Mouse (Mus musculus) layer of hippocampus, adult 9-10 months (tissue): ENCODE data around the gene Stx7.

Experiments
- DNase-seq: peaks from one replicate; pipeline ENCODE4 v3.0.0; 2022; ENCODE audit warnings: low spot score

Stx7 gene

DNA sequence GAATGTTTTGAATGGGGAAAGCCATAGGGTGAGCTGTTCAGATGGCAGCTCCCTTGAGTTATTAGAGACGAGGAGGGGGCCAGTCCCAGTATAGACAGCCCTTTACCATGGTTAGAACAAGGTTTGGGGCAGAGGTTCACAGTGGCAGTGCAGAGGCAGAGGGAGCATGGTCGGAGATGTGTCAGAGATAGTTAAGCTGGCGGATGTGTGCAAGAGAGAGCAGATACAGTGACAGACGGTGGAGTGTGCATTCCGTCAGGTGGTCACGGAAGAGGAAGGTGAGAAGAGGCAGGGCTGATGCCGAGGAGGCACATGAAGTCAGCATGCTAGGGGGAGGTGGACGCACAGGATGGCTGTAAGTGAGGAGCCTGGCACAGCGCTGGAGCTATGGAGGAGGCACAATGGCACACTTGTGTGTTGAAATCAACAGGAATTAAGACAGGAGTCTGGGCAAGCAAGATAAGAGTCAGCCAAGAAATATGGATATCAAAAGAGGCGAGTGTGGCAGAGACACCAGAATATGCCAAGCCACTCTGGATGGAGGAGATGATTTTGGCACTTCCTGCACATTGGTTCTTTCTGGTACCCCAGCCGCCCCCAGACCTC is 19.0 kb downstream of the Stx7 start:
- DNase-seq = no peak

DNA sequence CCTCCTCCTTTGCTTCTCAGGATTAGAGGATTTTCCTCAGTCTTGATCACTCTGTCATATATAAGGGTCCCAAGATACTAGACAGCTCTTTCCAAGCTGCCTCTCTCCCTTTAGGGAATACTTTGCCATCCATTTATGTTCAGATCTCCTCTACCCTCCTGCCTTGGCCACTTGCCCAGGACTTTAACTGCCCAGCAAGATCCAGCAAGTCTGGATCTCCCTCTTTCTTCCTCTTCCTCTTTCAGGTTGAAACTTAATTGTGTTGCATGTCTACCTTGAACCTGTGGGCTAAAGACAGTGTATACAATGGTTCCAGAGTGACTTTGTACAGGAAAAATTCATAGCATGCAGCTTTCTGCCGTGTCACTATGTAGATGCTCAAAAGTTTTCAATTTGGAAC is 19.8 kb downstream of the Stx7 start:
- DNase-seq = no peak

DNA sequence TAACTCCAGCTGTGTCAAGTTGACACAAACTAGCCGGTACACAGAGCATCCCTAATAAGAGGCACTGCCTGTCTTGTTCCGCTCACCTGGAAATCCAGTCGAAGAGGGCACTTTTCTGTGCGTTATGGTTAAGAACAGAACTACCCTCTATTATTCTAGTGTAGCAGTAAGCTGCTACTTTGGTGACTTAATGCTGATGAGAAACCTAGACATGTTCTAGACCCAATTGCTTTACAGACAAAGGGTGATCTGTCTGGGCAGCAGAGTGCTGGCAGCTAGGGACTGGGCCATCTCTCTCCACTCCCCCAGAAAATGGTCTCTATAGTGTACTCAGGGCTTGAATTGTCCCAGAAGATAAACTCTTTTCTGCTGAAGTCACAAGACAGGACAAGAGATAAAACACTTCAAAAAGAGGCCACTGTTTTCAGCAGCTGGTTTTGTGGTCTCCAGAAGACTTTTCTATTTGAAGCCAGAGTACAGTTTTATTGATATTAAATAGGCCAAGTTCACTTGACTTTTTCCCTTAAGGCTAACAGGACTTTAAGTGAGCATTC is 22.9 kb downstream of the Stx7 start:
- DNase-seq = no peak

DNA sequence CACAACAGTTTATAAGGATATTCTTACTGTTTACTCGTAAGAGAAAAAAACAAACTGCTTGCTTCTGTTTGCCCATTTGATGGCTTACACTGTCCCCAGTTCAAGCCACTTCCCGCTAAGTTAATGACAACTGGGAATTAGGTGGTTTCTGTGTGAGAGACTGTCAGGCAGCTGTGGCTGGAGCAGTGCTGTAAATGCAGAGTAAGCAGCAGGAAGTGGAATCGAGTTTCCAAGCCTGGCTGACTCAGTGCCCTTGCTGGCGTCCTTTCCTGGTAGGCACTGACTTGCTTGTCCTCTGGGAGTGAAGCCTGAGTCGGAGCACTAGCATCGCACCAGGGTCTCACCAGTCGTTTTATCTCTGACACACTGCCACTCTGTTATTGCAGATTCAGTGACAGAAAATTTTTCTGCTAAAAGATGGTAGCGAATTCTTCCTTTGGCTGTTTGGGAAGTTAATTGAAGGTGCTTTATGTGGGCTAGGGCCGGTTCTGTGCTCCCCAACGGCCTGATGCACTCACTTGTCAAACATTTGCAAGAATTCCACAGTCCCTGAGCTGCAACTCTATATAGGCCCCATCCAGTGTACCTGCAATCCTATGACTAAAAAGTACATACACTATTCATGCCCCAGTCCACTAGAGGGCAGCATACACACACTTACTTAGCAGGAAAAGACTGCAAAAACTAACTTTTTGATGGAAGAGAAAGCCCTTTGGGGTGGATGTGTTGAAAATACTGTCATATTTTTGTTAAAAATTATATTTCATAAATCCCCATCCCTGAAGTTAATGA is 24.3 kb downstream of the Stx7 start:
- peak; percentile 39 for DNase-seq

DNA sequence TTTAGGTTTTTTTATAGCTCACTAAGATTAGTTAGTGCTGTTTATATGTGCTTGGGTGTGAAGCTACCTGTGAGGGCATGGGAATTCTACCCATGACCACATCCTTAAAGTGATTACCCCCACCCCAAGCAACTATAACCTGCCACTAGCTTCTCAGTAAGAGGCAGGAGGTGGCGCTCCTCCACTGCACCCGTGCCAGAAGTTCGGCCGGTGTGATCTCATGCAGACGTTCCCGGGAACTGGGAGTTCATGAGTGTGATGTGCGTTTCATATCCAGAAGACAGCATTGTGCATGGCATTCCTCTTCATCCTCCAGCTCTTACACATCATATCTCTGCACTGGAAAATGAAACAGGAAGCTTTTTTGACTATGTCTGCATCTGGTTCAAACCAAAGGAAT is 41.3 kb downstream of the Stx7 start:
- DNase-seq = no peak

DNA sequence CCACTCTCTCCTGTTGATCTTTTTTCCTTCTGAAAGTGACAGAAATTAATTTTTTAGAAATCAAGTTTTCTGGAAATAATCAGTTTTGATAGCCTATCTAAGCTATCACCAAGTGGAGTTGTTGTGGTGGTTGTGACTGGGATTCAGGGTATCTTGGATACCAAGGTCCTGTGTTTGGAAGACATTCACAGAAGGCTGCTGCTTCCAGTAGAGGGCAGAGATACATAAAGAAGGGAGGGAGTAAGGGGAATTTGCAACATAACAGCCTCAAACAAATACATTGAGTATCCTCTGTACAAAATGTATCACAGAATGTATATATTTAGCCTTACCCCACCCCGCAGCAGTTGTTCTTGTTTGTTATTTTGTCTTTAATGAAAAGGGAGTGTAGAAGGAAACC is 42.9 kb downstream of the Stx7 start:
- DNase-seq = no peak

DNA sequence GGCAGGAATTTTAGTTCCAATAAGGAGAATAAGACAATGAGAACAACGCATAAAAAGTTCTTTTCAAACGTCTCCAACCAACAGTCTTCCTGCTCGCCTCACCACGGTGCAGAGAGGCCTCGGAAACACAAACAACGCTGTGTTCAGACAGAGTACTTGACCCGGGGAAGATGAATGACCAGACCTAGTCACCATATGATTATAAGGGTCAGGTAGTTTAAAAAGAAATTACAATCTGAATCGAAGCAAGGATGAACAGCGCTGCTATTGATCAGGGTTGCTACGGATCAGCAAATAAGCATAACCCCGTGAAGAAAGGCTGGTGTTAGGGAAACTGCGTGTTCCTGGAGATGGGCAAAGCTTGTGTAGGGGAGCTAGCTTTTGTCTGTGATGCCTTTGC is 50.2 kb downstream of the Stx7 start:
- DNase-seq = no peak

DNA sequence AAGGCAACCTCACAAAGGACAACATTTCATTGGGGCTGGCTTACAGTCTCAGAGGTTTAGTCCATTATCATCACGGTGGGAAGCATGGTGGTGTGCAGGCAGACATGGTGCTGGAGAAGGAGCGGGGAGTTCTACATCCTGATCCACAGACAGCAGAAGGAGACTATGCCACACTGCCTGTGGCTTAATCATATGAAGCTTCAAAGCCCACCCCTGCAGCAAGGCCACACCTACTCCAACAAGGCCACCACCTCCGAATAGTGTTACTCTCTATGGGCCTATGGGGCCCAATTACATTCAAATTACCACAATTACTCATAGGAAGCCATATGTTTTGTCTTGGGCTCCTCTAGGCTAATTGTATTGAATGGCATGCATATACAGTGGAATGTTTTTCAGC is 51.0 kb downstream of the Stx7 start:
- DNase-seq = no peak

DNA sequence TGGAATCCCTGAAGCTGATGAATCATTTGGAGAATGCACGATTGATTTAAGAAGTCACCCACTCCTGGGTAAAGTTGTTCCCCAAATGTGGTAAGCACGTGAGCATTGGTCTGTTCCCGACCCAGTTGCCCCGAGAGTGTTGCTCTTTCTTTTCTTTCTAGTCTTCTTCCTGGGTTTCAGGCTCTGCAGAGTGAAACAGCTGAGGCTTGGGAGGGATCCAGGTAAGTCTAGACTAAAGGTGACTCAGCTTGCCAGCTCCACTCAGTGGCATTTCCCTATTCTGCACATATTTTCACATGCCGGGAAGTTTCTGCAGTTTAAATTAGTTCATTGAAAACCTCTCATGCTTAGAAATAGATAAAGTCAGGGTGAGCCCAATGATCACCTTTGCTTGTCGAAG is 61.0 kb downstream of the Stx7 start:
- no peak for DNase-seq

DNA sequence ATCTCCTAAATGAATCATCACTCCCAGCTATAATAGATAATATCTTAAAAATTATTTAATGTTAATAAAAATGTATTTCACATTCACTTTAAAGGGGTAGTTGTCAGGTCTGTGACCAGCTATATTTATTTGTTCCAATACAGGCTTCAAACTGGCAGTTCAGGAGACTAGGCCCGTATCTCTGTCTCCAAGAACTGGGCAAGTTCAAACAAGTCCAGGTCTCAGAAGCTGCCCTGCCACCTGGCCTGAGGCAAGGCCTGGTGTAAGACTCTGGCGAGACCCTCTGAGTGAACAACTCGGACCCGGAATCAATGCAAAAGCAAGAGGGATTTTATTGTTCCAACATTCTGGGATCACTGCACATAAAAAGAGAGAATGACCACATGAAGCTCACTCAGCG is 64.2 kb downstream of the Stx7 start:
- no peak for DNase-seq

DNA sequence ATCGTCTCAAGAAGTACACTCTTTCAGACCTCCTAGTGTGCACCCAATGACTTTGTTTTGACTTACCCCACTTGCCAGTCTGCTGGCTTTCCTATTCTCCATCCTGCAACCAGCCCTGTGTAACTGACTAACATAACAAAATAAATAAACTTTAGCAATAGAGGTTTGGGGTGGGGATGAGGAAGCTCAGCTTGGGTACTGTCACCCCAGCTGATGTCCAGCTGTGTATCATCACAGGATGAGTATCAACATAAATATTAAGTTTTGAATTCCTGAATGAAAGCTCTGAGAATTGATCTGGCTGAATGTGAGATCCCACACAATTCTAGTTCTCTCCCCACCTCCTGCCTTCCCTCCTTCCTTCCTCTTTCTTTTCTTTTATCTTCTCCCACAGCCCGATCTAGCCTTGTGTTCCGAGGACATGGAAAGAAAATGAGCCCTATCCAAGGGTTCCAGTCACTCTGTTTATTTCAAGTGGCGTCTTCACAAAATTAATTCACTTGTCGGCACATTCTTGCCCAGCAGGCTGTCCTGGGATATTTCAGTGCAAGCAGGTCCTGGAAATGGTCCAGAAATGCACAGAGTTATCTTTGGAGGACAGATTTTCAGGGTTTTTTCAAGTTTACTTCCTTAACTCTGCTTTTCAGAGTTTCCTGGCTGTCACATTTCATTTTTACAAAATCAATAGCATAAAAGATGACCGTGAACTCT is 68.6 kb downstream of the Stx7 start:
- DNase-seq = no peak

DNA sequence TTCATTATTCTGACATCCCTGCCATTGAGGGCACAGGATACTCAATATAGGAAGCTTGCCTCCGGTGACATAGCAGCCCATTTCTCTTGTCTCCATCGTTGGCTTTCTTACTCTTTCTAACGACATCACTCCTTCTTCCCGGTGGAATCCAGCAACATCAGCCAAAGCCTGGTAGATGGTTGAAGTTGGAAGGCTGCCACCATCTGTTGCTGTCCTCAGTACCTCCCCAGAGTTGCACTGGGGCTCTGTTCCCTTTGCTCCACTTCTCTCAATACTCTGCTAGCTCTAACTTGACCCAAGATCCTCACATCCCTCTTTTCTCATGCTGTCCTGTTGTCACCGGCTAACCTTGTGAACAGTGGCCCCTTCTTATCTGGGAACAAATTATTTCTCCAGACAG is 71.8 kb downstream of the Stx7 start:
- no peak for DNase-seq

DNA sequence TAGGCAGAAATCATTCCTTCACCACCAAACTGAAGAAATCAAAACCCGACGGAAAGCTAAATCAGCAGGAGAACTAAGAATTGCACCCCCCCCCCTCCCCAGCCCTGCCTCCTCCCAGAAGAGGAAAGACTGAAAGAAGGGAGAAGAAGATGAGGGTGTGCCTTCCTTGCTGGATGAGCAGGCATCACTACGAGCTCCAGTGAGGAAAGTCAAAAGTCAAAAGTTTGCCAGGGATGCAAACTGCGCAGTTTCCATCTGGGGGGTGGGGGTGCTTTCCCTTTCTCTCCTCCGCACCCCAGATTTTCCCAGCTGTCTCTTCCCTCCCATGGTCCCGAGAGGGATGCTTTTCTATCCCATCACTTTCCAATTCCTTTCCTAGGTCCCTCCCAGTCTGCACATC is 73.8 kb downstream of the Stx7 start:
- DNase-seq = no peak

DNA sequence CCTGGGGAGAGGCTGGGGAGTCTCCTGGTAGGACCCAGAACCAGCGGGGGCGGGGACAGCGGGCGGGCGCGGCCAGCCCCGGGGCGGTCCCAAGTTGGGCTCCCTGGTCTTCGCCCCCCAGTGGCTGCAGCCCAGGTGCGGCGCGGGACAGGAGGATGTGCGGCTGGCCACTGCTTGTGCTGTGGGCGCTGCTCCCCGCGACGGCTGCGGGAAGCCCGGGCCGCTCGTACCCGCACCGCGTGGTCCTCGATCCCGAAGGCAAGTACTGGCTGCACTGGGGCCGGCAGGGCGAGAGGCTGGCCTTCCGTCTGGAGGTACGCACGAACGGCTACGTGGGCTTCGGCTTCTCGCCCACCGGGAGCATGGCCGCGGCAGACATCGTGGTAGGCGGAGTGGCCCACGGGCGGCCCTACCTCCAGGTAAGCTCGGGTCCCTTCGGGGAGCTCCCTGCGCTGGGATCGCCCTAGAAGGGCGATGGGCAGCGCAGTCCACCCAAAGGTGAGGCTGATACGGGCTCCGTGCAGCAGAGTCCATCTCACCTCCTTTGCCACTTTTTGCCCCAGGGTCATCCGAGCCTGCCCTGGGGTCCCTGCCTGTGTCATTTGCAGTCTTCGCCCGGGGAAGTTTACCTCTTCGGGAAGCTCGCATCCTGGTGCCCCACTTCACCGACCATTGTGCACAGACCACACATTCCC is 74.5 kb downstream of the Stx7 start, which contains the start of gene Moxd1:
Gene Moxd1 (plus strand): TSS at position 69 of the 695 bp plus-strand sequence.
- no peak for DNase-seq

DNA sequence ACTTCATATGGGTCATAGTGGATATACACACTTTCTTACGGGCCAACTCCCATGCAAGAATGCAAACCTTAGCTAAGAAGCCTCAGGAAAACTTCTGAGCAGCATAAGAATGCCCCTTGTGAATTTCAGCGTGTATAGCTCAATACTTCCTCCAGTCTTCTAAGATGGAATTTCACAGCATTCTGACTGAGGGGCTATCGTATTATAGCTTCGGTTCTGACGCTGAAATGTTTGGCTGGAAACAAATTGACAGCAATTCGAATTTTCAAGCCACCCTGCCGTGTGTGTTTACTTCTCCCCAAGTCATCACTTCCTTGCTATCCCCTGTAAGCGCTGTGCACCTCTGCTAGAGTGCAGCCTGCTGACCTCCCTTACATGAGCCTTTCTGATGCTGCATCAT is 75.5 kb downstream of the Stx7 start:
- DNase-seq = no peak

DNA sequence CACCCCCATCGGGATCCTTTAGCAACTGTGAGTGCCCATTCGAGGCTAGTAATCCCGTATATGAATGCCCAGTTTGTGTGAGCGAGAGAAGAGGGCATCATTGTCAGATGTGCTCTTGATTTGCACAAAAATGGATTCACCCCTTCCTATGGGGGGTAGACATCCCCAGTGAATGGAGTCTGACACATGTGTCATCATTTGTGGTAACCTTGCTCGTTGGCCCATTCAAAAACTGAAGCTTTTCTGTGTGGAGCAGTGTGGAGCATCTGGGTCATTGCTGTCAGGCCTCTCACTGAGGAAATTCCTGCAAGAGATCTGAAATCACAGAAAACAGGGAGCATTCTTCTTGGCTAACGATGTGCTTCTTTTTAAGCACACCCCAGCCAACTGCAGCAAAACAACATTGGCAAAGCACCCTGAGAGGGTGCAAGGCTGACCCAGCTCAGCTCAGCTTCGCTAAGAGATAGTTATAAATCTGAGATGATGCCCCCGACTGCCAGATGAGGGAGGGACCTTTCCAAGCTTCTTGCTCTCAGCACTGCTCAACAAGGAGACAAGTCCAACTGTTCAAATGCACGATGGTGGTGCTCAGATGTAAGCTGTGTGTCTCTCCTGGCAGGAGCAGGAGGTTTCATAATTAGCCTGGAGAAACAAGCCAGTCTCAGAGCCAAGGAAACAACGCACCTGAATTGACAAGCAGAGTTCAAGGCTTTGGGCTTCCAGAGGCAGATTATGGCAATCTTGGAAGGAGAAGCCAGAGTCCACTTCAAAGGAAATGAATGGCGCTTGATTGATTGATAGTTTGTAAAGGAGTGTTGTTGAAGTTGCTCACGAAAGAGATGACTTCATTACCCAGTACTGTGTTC is 79.4 kb downstream of the Stx7 start:
- DNase-seq = no peak

DNA sequence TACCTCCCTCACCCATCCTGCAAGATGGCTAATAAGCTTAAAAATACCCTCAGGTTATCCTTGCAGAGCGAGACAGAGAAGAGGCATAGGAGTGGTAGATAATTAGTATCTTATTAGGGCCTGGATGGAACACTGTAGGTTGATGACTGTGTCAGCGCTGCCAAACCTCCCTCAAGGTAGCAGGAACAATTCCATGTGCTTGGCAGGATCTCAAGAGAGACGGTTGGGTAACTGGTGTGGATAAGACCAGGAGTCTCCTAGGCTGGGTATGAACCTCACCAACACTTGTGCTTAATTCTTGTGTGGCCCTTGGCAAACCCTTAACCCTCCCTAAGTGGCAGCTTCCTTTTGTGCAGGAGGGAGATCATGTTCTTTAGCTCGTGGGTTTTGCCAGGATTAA is 83.2 kb downstream of the Stx7 start:
- DNase-seq = no peak

DNA sequence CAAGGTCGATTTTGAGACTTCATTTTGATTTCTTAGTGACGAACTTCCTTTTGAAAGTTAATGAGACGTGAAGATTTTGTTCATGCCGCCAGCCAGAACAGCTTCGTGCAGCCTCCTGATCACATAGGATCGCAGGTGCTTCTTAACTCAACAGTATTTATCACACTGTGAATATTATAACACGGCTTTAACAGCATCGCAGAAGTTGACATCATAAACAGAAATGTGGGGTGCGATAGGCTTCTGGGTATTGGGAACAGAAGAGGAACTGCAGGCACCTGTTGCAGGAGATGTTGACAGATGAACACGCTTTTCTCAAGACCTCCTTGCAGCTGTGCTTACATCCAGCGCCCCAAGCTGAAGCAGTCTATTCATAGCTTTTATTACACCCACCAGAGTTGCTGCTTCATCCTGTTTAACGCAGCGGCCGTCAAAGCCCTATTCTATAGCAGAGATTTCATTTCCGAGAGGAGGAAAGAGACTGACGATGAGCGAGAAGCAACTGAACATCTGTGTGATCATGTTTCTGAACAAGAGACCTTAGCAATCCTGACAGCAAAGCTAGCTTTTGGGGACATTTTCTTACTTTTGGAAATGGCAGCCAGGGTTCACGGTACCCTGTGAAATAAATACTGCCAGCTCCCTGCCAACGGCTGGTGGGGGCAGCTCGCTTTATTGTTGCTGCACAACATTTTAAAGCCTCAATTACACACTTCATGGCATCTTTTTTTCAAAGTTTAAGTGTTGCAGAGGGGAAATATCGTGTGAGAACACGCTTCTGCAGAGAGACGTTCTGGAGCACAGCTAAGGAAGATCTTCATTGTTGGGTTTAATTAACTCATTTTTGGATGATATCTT is 86.6 kb downstream of the Stx7 start:
- no peak for DNase-seq
